Mouse (Mus musculus) telencephalon, adult 2 months (tissue): ENCODE data around the gene Lrrc74a.

Source experiments
- DNase-seq: peaks from one replicate; pipeline ENCODE4 v3.0.0-alpha.2; 2011; ENCODE audit warnings: low read depth, low spot score

The Lrrc74a gene

DNA sequence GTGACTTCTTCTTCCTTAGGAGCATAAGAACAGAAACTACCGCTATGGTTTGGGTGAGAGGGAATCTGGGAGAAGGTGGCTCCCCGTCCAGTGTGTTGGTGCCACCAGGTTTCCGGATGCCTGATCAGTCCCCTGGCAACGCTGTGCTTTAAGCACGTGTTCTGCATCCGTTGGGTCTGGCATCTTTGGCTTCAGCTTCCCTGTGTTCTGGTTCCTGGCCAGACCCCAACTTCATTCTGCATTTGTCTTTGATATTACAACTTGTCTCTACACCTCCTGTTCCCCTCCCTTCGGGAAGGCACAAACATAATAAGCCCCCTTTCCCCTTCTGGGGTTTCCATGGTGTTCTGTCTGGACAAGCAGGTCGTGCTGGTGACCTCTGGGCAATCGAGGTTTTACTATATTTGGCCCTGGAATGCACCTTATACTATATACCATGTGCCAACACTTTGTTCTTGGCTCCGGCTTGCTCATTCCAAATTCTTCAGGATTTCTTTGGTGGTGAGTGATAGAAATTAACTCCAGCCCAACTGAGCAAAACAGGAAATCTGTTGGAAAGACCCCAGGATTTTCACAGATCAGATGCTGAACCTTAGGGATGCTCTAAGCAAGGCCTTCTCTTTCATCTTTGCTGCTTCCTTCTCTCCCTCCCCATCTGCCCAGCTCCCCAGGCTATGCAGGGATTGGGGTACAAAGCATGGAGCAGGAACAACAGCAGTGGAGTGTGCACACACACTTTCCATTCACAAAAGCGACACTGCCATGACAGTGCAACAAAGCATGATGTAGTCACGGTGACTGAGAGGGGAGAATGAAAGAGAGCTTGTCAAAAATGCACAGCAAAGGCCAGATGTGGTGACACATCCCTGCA, 52.2 kb downstream of the Lrrc74a start:
- no peak for DNase-seq

GRCm38 (mm10) chr12:86787020-86787553, 52.9 kb downstream of the Lrrc74a start:
- no peak for DNase-seq

GRCm38 (mm10) chr12:86790100-86790848, 56.1 kb downstream of the Lrrc74a start:
- no peak for DNase-seq

DNA sequence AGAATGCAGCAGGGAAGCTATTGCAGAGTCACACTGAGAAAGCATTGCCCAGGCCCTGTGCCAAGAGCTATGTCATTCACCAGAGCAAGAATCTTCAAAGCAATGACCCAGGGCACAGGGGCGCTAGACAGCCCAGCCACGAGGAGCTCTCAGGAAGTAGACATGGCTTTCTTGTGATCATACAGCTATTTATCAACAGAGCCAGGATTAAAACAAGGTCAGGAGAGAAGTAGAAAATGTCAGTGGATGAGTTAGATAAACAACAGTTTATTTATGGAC, 56.6 kb downstream of the Lrrc74a start:
- no peak for DNase-seq

- no peak for DNase-seq
Measured at GRCm38 (mm10) chr12:86791987-86792386, 57.8 kb downstream of the Lrrc74a start.

DNA sequence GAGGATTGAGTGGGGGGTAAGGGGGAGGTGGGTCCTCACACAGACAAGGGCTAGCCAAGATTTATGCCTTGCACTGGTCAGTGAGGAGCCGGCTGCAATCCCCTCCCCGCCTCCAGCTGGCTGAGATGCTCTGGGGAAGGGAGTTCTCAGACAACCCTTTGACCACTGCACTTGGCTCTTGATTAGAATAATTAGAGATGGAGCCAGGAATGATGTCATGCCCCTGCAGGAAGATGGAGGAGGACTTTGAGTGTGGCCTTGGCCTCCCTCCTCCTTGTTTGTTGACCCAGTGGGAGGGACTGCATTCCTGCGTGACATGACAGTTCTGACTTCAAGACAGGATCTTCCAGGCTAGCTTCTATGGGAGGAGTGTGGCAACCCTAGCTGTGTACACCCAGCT, 59.7 kb downstream of the Lrrc74a start:
- DNase-seq = no peak

DNA sequence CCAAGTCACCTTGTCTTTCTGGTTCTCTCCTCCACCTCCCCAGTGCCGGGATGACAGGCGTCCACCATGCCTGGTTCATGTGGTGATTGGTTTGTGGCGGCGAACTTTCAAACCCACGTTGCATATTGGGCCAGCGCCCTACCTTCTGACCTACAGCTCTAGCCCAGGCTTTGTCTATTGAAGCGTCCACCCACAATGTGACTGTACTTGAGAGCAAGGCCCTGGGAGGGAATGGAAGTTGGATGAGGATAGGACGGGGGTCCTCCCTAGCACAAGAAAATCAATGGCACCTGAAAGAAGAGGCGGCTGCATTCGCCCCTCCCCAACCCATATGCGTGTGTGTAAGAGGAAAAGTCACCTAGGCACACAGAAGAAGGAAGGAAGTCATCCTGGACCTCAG, 60.2 kb downstream of the Lrrc74a start:
- DNase-seq = no peak

DNA sequence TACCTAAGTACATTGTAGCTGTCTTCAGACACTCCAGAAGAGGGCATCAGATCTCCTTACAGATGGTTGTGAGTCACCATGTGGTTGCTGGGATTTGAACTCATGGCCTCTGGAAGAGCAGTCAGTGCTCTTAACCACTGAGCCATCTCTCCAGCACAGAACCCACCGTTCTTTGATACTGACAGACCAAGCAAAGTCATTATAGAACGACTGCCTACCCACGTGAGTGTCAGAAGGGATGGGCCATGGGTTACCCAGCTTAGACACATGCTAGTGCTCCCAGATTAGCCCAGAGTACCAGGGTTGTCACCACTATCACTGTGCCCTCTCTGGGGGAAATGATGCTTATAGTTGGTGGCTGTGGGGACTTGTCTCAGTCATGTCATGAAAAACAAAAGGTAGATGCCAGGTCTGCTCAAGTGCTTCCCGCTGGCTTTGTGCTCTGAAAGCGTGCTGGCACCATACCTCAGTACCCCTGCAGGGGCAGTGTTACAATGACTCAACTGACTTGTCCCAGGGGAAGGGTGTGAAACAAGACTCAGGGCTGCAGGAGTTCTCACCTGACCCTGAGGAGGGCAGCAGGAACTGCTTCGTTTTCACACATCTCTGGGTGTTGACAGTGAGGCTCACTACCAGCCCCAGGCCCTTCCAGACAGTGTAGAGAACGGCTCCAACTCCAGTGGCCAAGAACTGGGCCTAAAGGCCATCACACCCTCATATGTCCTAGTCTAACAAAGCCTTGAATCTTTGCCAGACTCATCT, 61.1 kb downstream of the Lrrc74a start:
- no peak for DNase-seq

DNA sequence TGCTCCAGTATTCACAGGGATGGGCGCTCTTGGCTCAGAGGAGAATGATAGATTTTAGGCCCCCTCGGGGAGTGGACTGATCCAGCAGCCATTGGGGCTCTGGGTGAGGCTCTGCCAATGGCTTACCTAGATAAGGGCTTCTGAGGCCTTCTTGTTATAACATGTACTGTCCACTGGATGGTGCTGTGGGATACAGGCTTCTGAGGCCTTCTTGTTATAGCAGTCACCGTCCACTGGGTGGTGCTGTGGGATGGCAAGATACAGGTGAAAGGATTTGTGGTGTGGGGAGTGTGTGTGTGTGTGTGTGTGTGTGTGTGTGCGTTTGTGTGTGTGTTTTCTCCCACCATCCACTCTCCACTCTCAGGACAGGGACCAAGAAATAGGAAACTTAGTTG, 61.7 kb downstream of the Lrrc74a start:
- DNase-seq = no peak

GRCm38 (mm10) chr12:86796351-86796750, 62.2 kb downstream of the Lrrc74a start:
- no peak for DNase-seq

DNA sequence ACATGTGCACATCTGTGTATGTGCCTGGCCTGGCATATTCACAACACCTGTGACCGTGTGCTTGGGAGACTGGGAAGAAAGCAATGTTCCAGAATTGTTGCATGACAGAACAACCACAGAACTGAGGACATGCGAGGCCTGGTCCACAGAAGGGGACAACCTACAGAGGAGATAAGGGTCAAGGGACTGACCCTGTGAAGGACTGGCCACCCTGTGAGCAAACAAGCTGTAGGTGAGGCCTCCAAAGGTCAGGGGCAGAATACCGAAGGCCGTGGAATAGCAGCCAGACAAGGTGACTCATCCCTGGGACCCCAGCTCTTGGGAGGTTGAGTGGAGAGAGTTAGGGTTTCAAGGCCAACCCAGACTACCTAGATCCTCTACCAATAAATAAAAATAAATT, 63.6 kb downstream of the Lrrc74a start:
- DNase-seq = no peak

GRCm38 (mm10) chr12:86798773-86799540, 64.8 kb downstream of the Lrrc74a start:
- no peak for DNase-seq

DNA sequence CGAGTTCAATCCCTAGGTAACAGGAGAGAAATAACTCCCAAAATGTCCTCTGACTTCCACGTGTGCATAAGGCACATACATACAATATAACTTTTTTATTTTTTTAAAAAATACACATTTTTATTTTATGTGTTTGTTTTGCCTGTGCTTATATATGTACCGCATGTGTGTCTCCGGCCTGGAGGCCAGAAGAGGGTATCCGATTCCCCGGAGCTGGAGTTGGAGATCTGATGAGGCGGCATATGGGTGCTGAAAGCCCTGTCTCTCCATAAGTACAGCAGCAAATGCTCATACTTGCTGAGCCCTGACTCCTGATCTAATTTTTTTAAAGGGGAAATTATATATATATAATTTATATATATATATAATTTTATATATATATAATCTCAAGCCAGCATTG, 65.6 kb downstream of the Lrrc74a start:
- no peak for DNase-seq

- no peak for DNase-seq
Measured at GRCm38 (mm10) chr12:86800336-86800735, 66.2 kb downstream of the Lrrc74a start.

GRCm38 (mm10) chr12:86800765-86801147, 66.6 kb downstream of the Lrrc74a start:
- no peak for DNase-seq

- no peak for DNase-seq
Measured at GRCm38 (mm10) chr12:86801148-86802004, 67.2 kb downstream of the Lrrc74a start.

GRCm38 (mm10) chr12:86802005-86802671, 68.0 kb downstream of the Lrrc74a start:
- DNase-seq = no peak

DNA sequence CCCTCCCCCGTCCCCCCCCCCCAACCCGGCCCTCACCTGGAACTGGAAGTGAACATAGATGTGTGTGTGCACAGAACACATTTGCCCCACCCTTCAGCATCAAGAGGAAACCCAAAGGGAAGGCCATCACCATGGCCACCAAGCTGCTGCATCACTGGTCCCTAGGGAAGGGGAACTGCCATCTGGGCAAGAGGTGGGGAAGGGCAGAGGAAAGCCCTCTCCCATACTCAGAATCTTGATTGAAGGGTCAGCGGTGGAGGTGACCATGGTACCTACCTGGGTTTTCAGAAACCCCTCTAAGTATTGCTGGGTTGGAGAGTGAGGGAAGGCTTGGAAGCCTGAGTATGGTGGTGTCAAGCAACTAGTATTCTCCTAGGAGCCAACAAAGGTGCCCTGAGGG, 68.7 kb downstream of the Lrrc74a start:
- DNase-seq = no peak

- DNase-seq = no peak
Measured at GRCm38 (mm10) chr12:86803651-86804307, 69.6 kb downstream of the Lrrc74a start.
